Mouse (Mus musculus) thymus, postnatal 25 days (tissue): ENCODE data around the gene Fam131a.

Source experiments
- DNase-seq: peaks from one replicate; pipeline ENCODE4 v3.0.0; 2022

The Fam131a gene

GRCm38 (mm10) chr16:20699266-20699665, 6.2 kb downstream of the Fam131a start:
- no peak for DNase-seq

DNA sequence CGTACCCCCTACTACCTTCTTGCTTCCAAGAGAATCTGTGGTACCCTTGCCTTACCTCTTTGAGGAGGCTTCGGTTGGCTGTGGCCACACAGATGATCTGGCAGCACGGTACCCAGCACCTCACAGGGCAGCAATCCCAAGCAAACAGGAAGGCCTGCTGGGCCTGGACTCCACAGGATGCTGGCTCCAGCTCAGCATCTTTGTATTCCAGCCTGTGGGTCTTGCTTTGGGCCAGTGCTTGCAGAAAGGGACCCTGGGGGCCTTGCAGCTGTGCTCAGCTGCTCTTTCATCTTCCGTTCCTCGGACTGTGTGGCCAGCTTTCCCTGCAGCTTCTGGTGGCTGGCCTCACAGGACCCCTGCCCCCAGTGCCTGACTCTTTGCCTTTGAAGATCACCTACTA, 7.0 kb downstream of the Fam131a start:
- no peak for DNase-seq

DNA sequence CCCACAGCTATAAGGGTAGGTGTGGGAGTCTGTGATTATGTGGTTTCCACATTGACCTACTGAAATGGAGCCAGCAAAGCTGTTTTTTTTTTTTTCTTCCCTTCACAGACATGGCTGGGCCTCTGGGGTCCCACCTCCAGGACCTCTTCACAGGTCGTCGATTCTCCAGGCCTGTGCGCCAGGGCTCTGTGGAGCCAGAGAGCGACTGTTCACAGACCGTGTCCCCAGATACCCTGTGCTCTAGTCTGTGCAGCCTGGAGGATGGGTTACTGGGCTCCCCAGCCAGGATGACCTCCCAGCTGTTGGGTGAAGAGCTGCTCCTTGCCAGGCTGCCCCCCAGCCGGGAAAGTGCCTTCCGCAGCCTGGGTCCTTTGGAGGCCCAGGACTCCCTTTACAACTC, 8.3 kb downstream of the Fam131a start:
- no peak for DNase-seq

- DNase-seq, result no peak
Measured at GRCm38 (mm10) chr16:20701729-20702521, 8.9 kb downstream of the Fam131a start.

DNA sequence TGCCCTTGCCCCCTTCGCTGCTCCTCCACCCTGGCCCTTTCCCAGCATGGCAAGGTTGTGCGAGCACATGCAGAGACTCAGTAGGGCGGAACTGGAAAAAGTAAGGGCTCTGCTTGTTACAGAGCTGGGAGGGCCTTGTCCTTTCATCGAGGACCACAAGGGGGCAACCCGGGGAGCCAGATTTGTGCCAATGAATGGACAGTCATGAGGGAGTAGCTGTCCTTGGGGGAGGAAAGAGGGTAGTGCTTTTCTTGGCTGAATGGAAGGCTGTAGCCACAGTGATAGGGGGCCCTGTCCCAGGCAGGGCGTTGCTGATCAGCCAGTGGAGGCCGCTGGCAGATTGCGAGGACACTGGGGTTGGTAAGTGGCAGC, 9.5 kb downstream of the Fam131a start:
- peak; percentile 44 for DNase-seq

- DNase-seq, result no peak
Measured at GRCm38 (mm10) chr16:20703071-20703470, 10.0 kb downstream of the Fam131a start.

DNA sequence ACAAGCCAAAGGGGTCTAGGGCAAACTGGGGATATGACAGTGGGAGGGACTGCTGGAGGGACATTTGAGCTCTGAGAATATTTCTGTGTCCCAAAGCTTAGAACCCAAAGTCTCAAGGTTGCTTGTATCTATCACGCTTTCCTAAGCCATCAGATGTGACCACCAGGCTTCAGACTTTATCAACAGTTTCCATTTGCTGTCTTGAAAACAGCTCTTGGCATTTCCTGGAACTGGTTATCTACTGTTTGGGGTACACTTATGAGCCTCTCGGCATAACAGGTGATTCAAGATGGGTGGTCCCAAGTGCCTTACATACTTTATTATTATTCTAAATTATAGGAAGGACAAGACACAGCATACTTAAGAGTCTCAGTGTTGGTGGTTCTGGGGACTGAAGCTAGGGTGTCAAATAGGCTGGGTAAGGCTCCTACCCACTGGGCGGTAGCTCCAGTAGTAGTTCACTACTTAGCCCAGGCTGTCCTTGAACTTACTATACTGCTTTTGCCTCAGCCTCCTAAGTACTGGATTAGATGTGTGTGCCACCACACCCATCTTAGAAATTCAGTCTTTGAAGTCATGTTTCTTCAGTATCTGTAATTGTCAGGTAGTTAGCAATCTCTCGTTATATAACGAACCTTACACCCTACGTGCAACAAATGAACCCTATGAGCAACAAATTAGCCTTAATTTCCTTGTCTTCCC, 10.8 kb downstream of the Fam131a start:
- DNase-seq, result no peak

DNA sequence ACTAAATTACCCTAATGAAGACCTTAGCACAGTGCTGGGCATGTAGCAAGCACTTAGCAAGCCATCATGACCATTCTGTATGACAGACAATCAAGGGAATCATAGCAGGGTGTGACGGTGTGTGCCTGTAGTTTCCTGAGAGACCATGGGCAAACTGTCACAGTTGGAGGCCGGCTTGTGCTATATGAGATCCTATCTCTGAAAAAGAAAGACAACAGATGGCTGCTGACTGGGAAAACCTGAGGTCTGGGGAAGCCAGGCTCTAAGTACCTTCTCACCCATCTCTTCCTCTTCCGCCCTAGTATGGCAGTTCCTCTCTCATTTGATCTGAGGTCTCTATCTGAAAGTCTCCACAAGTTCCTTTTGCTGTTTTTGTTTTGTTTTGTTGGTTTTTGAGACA, 12.7 kb downstream of the Fam131a start:
- no peak for DNase-seq

GRCm38 (mm10) chr16:20706407-20707055, 13.5 kb downstream of the Fam131a start:
- no peak for DNase-seq

- DNase-seq, result no peak
Measured at GRCm38 (mm10) chr16:20708220-20708938, 15.3 kb downstream of the Fam131a start.

DNA sequence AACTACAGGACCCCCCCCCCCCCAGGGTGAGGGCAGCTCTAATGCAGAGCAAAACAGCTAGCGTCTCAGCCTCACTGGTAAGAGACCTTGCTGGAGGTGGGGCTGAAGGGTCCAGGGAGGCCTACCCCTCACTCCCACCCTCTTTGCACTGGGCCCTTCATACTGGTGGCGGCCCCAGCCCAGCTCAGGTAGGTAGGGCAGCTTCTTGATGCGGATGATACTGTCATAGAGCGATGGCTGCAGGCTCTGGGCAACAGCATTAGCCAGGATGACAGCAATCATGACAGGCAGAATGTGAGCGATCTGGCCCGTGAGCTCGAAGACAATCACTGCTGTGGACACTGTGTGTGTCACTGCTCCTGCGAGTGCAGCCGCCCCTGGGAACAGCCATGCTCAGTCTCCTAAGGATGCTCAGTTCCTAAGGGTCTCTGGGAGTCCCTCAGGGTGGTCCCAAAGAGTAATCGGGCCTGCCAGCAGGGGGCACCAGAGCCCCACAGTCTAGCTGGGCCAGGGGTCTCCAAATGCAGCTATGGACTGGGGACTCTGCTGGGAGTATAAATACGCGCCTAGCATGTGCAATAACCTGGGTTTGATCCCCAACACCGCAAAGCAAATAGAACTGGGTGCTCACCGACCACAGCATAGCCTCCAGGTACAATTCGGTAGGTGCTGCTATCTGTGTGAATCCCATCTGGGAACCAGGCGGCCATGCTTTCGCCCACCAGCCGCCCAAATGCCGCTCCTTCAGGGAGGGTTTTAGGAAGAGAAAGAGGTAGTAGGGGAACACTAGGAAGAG, 16.1 kb downstream of the Fam131a start:
- peak; percentile 76 for DNase-seq

- no peak for DNase-seq
Measured at GRCm38 (mm10) chr16:20710370-20710769, 17.3 kb downstream of the Fam131a start.

DNA sequence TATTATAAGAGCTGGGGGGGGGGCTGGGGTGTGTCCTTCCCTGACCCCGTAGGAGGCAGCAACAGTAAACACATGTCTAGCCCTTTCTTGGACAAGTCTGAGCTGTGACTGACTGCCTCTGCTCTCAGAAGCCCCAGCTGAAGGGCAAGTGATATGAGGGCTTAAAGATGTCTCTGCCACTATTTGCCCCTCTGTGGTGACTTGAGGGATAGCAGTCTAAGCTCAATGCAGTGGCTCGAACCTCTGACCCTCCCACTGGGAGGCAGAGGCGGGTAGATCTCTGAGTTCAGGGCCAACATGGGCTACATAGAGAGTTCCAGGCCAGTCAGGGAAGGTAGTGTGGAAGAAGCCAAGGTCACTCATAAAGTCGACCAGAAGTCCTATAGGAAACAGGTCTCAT, 17.8 kb downstream of the Fam131a start:
- DNase-seq, result no peak

- no peak for DNase-seq
Measured at GRCm38 (mm10) chr16:20712190-20712589, 19.1 kb downstream of the Fam131a start.

- no peak for DNase-seq
Measured at GRCm38 (mm10) chr16:20712889-20713288, 19.8 kb downstream of the Fam131a start.

GRCm38 (mm10) chr16:20714307-20715080, 21.5 kb downstream of the Fam131a start:
- no peak for DNase-seq

DNA sequence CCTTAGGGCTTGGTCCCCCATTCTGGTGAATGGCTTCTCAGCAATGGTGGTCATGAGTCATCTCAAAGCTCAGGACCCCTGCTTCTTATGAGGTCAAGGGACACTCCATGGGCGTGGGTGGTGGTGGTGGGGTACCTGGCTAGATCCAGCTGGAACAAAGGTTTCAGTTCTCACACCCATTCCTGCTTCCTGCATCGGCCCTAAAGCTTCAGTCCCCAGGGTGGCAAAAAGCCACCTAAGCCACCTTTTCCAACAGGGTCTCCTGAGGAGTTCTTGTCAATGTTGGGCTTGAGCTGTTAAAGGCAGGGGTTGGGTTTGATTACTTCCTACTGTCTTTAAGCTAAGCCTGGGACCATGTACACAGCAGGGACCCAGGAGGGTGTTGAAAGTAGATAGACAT, 22.1 kb downstream of the Fam131a start:
- no peak for DNase-seq

DNA sequence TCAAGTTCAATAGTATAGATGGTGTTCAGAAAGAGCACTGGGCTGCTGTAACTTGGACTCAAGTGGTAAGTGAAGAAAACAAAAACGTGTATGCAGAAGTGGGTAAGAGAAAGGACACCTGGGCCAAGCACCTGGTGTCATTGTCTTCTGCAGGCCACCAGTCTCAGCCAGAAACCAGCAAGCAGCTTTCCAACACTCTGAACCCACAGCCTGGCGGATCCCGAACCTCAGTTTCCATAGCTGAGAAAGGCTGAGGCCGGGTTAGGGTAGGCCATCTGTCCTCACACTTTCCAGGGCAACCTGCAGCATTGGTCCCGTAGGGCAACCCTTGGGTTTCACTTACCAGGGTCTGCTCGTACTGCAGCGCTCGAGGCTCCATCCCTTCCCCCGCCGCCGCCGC, 22.5 kb downstream of the Fam131a start:
- DNase-seq, result no peak

- peak; percentile 81 for DNase-seq
Measured at GRCm38 (mm10) chr16:20715976-20716840, 23.2 kb downstream of the Fam131a start.

DNA sequence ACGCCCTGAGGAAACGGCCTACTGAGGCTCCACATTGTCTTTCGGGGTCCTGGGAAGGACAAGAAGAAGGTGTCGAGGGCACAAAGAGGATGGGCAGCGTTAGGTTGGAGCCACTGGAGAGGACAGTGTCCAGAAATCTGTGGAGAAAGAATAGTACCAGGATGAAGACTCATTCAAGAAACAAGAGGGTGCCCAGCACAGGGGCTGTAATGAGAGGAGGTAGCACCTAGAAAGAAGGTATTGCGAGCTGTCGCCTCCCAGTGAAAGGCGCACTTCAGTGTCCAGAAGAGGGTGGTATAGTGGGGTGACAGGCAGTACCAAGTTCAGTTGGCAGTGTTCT, 23.8 kb downstream of the Fam131a start:
- DNase-seq, result no peak
